Mouse (Mus musculus) spleen, postnatal 14 days (tissue): ENCODE results near the gene 1700092M07Rik.
A peak's percentile ranks its signal among the peaks of the same experiment; 100 is the strongest.

ENCODE experiments used
- DNase-seq, 2 experiments: peaks; one replicate each; pipeline ENCODE4 v3.0.0; 2021 to 2022; ENCODE audit warnings: low spot score in 2 of 2

1700092M07Rik gene

GRCm38 (mm10) chr19:8742176-8742575 lies 1.7 kb downstream of the 1700092M07Rik start:
- no peak for DNase-seq

- no peak for DNase-seq
Observed at GRCm38 (mm10) chr19:8745382-8745781, 4.9 kb downstream of the 1700092M07Rik start.

- DNase-seq = no peak
Observed at GRCm38 (mm10) chr19:8747368-8747767, 6.8 kb downstream of the 1700092M07Rik start.

DNA sequence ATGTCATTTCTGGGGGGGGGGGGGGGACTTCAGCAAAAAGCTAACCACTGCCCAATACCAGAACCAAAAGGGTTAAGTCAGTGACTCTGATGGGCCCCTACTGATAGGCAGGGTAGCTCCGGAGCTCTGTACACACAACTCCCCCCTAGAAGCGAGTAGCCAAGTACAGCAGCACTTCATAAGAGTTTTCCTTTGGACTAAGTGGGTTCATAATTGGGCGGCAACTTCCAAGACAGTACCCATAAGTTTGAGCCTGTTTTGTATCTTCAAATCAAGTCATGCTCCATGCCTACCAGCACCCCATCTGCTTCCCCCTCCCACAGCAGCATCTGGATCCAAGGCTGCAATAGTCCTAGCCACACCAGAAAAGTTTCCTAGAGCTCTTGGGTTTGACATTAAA lies 15.1 kb downstream of the 1700092M07Rik start:
- DNase-seq = no peak

- peak; percentile 89 to 94 for DNase-seq
Observed at GRCm38 (mm10) chr19:8756635-8757387, 16.3 kb downstream of the 1700092M07Rik start, which contains the start of gene Nxf1. Gene Nxf1 (plus strand): TSS chr19:8757073.

GRCm38 (mm10) chr19:8757471-8757998 lies 17.0 kb downstream of the 1700092M07Rik start:
- no peak for DNase-seq

GRCm38 (mm10) chr19:8758899-8759298 lies 18.4 kb downstream of the 1700092M07Rik start:
- DNase-seq = no peak

- DNase-seq = no peak
Observed at GRCm38 (mm10) chr19:8760757-8761156, 20.2 kb downstream of the 1700092M07Rik start.

GRCm38 (mm10) chr19:8763276-8763675 lies 22.8 kb downstream of the 1700092M07Rik start:
- DNase-seq = no peak

- no peak for DNase-seq
Observed at GRCm38 (mm10) chr19:8765562-8765961, 25.0 kb downstream of the 1700092M07Rik start.

DNA sequence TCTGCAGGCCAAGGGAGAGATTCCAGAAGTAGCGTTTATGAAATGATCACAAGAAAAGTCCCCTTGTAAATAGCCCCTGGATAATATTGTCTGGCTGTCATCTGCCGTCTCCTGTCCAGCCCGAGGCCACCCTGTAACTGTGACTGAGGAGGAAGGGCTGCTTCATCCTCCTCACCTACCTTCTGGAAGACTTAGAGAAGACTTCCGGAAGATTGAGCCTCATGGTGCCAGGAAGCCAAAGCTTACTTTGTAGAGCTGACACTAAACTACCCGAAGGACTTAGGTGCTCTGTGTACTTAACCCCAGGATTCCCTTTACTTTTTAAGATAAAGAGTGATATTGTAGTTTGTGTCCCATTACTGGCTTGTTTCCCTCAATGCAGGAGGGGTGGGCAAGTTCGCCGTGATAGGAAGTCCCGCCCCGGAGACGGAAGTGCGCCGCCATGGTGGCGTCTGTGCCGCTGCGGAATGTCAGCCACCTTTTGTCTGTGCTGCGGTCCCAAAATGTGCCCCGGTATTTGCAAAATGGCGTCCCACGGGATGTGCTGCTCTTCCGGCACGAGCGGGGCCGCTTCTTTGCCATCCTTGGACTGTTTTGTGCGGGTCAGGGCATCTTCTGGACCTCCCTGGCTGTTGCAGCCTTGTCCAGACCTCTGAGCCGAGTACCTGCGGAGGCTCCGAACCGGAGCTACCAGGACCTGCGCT lies 30.2 kb downstream of the 1700092M07Rik start, which contains the start of gene Tmem223:
TSS of gene Tmem223 (plus strand) at position 430 of the 704 bp plus-strand sequence.
- peak; percentile 60 to 76 for DNase-seq

DNA sequence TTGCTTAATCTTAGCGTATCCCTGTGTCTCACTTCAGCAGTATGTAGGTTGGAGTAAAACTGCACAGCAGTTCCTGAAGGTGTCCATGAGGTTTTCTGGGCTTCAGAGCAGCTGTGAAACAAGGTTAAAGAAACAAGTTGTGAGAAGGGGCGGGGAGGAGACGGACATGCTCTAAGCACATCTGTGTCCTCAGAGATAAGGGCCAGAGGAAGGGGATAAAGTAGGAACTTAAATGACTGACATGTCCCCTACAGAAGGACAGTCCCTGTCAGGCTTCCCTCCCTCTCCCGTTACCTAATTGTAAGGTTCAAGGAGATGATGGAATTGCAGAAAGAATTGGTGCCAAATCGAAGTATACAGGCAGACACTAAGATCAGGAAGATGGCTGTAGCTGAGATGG lies 32.5 kb downstream of the 1700092M07Rik start:
- DNase-seq = no peak

- DNase-seq = no peak
Observed at GRCm38 (mm10) chr19:8773409-8773808, 32.9 kb downstream of the 1700092M07Rik start.

GRCm38 (mm10) chr19:8774086-8774835 lies 33.7 kb downstream of the 1700092M07Rik start, which contains the start of gene Tmem179b:
Gene Tmem179b (minus strand): TSS chr19:8774467.
- peak; percentile 95 to 98 for DNase-seq

DNA sequence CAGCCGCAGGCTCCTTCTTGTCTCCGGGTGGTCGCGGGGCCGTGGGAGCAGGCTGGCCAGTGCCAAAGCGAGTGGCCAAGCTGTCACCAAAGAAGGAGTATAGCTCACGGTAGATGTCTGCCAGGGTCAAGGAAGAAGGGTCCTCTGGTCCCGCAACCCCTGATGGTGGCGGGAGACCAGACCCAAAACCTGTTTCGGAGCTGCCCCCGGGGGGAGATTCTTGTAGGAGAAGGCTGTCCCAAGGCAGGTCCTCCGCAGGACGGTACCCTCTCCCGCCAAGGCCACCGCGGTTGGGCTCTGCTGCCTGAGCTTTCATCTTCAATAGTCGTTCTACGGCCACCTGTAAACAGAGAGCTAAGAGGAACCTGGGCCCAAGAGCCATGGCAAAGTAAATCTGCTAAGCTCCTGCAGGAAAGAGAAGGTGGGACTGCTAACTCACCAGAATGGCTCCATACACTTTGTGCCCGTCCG lies 34.5 kb downstream of the 1700092M07Rik start:
- DNase-seq = peak in 1 of 2 experiments; percentile 26

GRCm38 (mm10) chr19:8786008-8786781 lies 45.7 kb downstream of the 1700092M07Rik start, which contains the start of gene Taf6l:
Gene Taf6l (minus strand): TSS chr19:8786417.
- peak; percentile 81 to 85 for DNase-seq

- no peak for DNase-seq
Observed at GRCm38 (mm10) chr19:8788521-8788920, 48.0 kb downstream of the 1700092M07Rik start.

GRCm38 (mm10) chr19:8789171-8789570 lies 48.7 kb downstream of the 1700092M07Rik start:
- no peak for DNase-seq

DNA sequence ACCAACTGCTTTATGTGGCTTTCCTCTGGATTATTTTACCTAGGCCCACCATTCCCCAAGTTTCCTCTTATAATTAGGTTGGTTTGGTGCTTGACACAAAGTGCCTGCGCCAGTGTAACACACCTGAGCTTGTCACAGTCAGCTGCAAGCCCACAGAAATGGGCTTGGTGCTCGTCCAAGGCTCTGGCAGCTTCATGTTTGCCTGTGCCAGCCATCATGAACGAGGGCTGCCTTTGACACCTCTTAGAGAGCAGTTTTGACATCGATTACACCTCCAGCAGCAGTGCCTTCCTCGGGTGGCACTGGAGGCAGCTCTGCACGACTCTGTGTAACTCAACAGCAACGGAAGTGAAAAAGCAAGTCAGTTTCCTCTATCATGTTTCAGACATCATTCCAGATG lies 49.7 kb downstream of the 1700092M07Rik start:
- no peak for DNase-seq
